In the genomic region with DNA sequence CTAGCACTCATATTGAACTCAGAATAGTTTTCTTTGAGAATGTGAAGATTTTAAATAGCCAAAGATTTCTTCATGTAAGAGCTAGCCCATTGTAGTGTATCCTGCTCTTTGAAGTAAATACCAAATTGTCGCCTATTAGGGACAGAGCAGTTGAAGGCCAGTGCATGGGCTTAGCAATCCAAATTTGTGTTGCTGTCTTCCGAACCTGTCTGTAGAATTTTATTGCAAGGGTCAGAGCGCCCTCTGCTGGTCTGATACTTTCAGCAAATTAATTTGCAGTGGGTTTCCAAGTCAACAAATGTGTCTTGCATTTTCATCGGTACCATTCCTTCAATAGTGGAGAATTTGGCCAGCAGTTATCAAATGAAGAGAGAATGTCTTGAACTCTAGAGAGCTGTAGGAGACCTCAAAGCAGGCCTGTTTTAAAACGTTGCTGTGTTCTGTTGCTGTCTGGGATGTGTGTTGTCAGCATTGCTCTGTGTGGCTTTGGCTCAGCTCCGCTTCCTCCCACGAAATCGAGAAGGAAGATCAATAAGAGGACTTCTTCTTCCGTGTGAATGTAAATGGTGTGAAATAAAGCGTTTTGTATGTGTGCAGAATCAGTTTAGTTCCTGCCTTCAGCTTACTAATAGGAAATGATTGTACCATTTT, we compare ENCODE assay signal across 8 mouse cellular contexts.
DNase-seq lines count a peak whose midpoint lies in the region; ATAC-seq and TF ChIP-seq lines count a peak whose summit lies in the region.

No protein-coding gene starts in this region.

- no peak for TF ChIP-seq POLR2A in bone marrow, adult 2 months (IDR thresholded peaks at IDR 0.05; ENCODE audit: borderline replicate concordance, control insufficient read depth, low read depth, low read length)

- H3K79me2 ChIP-seq in macrophage (ENCODE audit: inconsistent target), result no peaks in the 10 kb centered on the region

- ATAC-seq in forebrain, embryonic 11.5 days (replicated peaks; ENCODE audit: low FRiP score), result peak; percentile 74; the same call in 1 of the 2 replicates

- H3K4me3 ChIP-seq in E14TG2a.4 (replicated peaks; ENCODE audit: low read length) (no peak overlapping the region), macrophage (ENCODE audit: inconsistent target) (no peak overlapping the region)
- no peak overlapping the region for H3K4me3 ChIP-seq in bone marrow, adult 2 months (replicated peaks; ENCODE audit: control insufficient read depth, low read depth, low read length)
- no peak overlapping the region for H3K4me3 ChIP-seq in forebrain, embryonic 11.5 days (ENCODE audit: low read depth, low read length)
- no peak overlapping the region for H3K4me3 ChIP-seq in hindbrain, embryonic 10.5 days

- H3K36me3 ChIP-seq in E14TG2a.4 (ENCODE audit: insufficient read depth, low read length), result no peaks in the 10 kb centered on the region
- H3K36me3 ChIP-seq in forebrain, embryonic 11.5 days (ENCODE audit: control insufficient read depth, insufficient read depth, low read length), result no peaks in the 10 kb centered on the region
- H3K36me3 ChIP-seq in hindbrain, embryonic 10.5 days, result no peaks in the 10 kb centered on the region
- no peaks in the 10 kb centered on the region for H3K36me3 ChIP-seq in macrophage (ENCODE audit: inconsistent target)

- H3K27me3 ChIP-seq in E14TG2a.4 (ENCODE audit: insufficient read depth, low read length), result no peaks in the 10 kb centered on the region
- H3K27me3 ChIP-seq in forebrain, embryonic 11.5 days (ENCODE audit: control insufficient read depth, insufficient read depth, low read length), result no peaks in the 10 kb centered on the region
- no peaks in the 10 kb centered on the region for H3K27me3 ChIP-seq in hindbrain, embryonic 10.5 days (ENCODE audit: insufficient read depth, poor library complexity, severe bottlenecking)

- 5% methylated on average over 10 of the region's 10 CpGs for WGBS in bone marrow, adult 2 months
- WGBS in forebrain, embryonic 11.5 days, result 34% methylated on average over 10 of the region's 10 CpGs
- 34% methylated on average over 10 of the region's 10 CpGs for WGBS in hindbrain, embryonic 10.5 days
- WGBS in macrophage (ENCODE audit: missing documents), result 11% methylated on average over 10 of the region's 10 CpGs

- no peak overlapping the region for H3K4me2 ChIP-seq in forebrain, embryonic 11.5 days (ENCODE audit: low read depth, low read length, severe bottlenecking)

- no peaks in the 10 kb centered on the region for H3K4me1 ChIP-seq in E14TG2a.4 (replicated peaks; ENCODE audit: low read depth, low read length)
- H3K4me1 ChIP-seq in bone marrow, adult 2 months (ENCODE audit: control insufficient read depth, insufficient read depth, low read length), result peaks cover 1% of the 10 kb centered on the region; the same call in 1 of the 2 replicates
- no peaks in the 10 kb centered on the region for H3K4me1 ChIP-seq in forebrain, embryonic 11.5 days (replicated peaks; ENCODE audit: control insufficient read depth, insufficient read depth, low read length)
- no peaks in the 10 kb centered on the region for H3K4me1 ChIP-seq in hindbrain, embryonic 10.5 days (replicated peaks)

- peak; percentile 88 for DNase-seq in forebrain, embryonic 11.5 days (ENCODE audit: low spot score)
- peak; percentile 76 for DNase-seq in hindbrain, embryonic 10.5 days (ENCODE audit: low spot score)
- DNase-seq in layer of hippocampus, postnatal 14 days (ENCODE audit: low spot score in 2 of 2), result peak; percentile 87 to 93
- peak; percentile 74 for DNase-seq in retina, postnatal 7 days (ENCODE audit: low read depth, low spot score)
- DNase-seq in urinary bladder, postnatal 10 days (ENCODE audit: low spot score), result peak; percentile 61

- no peak overlapping the region for H3K27ac ChIP-seq in bone marrow, adult 2 months (ENCODE audit: control insufficient read depth, insufficient read depth, low read depth, low read length, poor library complexity)
- no peak overlapping the region for H3K27ac ChIP-seq in forebrain, embryonic 11.5 days (ENCODE audit: low read depth, low read length)
- H3K27ac ChIP-seq in hindbrain, embryonic 10.5 days, result no peak overlapping the region
- H3K27ac ChIP-seq in macrophage, result peak overlapping the region; percentile 94

- H3K9me3 ChIP-seq in E14TG2a.4 (ENCODE audit: low read length), result no peaks in the 10 kb centered on the region
- H3K9me3 ChIP-seq in forebrain, embryonic 11.5 days (ENCODE audit: control insufficient read depth, low read length), result no peaks in the 10 kb centered on the region
- H3K9me3 ChIP-seq in hindbrain, embryonic 10.5 days, result no peaks in the 10 kb centered on the region

- H3K9ac ChIP-seq in forebrain, embryonic 11.5 days (ENCODE audit: low read length), result no peak overlapping the region

- peak; percentile 78 for TF ChIP-seq CTCF in E14TG2a.4 (conservative IDR thresholded peaks at IDR 0.05; ENCODE audit: low read length)
- TF ChIP-seq CTCF in bone marrow, adult 2 months (IDR thresholded peaks at IDR 0.05; ENCODE audit: control insufficient read depth, insufficient read depth, low read length), result peak; percentile 36
